Mouse (Mus musculus): ENCODE measurements around the gene Mecr. TPM values are rescaled to one million over a fixed set of nuclear protein-coding genes. Genes with fewer than 3 reads are reported as not detected.

The Mecr gene
- polyA plus RNA-seq, 1 experiment from 2014 or later, result 39.0 TPM

Other genes starting within 250 kb of the Mecr start
- 31.1 and 34.7 TPM in 2 replicates for gene Ptpru, start 5.2 kb upstream of the Mecr start, polyA plus RNA-seq (2015; fragmentation: Nextera tagmentation; extraction: Ambion mirVana)
- gene Srsf4, start 30.1 kb downstream of the Mecr start, polyA plus RNA-seq (2015; fragmentation: Nextera tagmentation; extraction: Ambion mirVana), result 166 and 168 TPM in 2 replicates
- not detected in 2 replicates for gene Tmem200b, start 78.3 kb downstream of the Mecr start, polyA plus RNA-seq (2015; fragmentation: Nextera tagmentation; extraction: Ambion mirVana)
- gene Gm10300, start 231.2 kb downstream of the Mecr start, polyA plus RNA-seq (2015; fragmentation: Nextera tagmentation; extraction: Ambion mirVana), result not detected in 2 replicates
- 75.0 and 84.1 TPM in 2 replicates for gene Epb41, start 231.9 kb downstream of the Mecr start, polyA plus RNA-seq (2015; fragmentation: Nextera tagmentation; extraction: Ambion mirVana)